Mouse (Mus musculus) mouse embryonic stem cell (cell line): ENCODE results near the gene Pla2g12a.

Experiments
- in situ Hi-C, 2 experiments: fragments of 300-500 bp; cut with MboI; formaldehyde crosslinking; loops; 1 replicate in 1 of 2; 3 replicates in 1 of 2; pipeline ENCODE4 v1.14.3; 2019 to 2020; ENCODE audit warnings: low sequenced_read_pairs in 2 of 2, low pct_unique_long_range_greater_than_20kb in 1 of 2, mixed read lengths in 1 of 2; ENCODE audit not compliant: unreplicated experiment in 1 of 2

Gene Pla2g12a

GRCm38 (mm10) chr3:129878405-129879021 is at the start of gene Pla2g12a:
Gene Pla2g12a (plus strand): TSS chr3:129878606.
- in situ Hi-C loops: no loop called here

GRCm38 (mm10) chr3:129830626-129831025 is 47.8 kb upstream of the Pla2g12a start:
- in situ Hi-C loops: no loop called here

- in situ Hi-C loops: no loop called here
Measured at GRCm38 (mm10) chr3:129831035-129831568, 47.3 kb upstream of the Pla2g12a start, which contains the start of gene Gar1. Gene Gar1 (minus strand): TSS chr3:129831396.

- in situ Hi-C loops: no loop called here
Measured at GRCm38 (mm10) chr3:129835388-129835934, 42.9 kb upstream of the Pla2g12a start, which contains the start of gene Cfi. Gene Cfi (plus strand): TSS chr3:129835884.

GRCm38 (mm10) chr3:129836051-129836697 is 42.2 kb upstream of the Pla2g12a start:
- in situ Hi-C loops: no loop called here

- in situ Hi-C loops: no loop called here
Measured at GRCm38 (mm10) chr3:129836965-129837364, 41.4 kb upstream of the Pla2g12a start.

GRCm38 (mm10) chr3:129838017-129838416 is 40.4 kb upstream of the Pla2g12a start:
- in situ Hi-C loops: no loop called here

GRCm38 (mm10) chr3:129845868-129846267 is 32.5 kb upstream of the Pla2g12a start:
- in situ Hi-C loops: no loop called here

GRCm38 (mm10) chr3:129846846-129847245 is 31.6 kb upstream of the Pla2g12a start:
- in situ Hi-C loops: no loop called here

- in situ Hi-C loops: loop anchor here in 1 of 2 experiments (25.0 kb wide), 1 partner anchor 225 kb away; no protein-coding TSS in a partner anchor
Measured at GRCm38 (mm10) chr3:129862592-129862991, 15.8 kb upstream of the Pla2g12a start.

GRCm38 (mm10) chr3:129863698-129864097 is 14.7 kb upstream of the Pla2g12a start:
- in situ Hi-C loops: loop anchor here in 1 of 2 experiments (25.0 kb wide), 1 partner anchor 224 kb away; no protein-coding TSS in a partner anchor

- in situ Hi-C loops: no loop called here
Measured at GRCm38 (mm10) chr3:129877327-129877726, 1.1 kb upstream of the Pla2g12a start.

GRCm38 (mm10) chr3:129879131-129879757 is 838 bp downstream of the Pla2g12a start:
- in situ Hi-C loops: no loop called here

GRCm38 (mm10) chr3:129879913-129880312 is 1.5 kb downstream of the Pla2g12a start:
- in situ Hi-C loops: no loop called here

GRCm38 (mm10) chr3:129880925-129881593 is 2.7 kb downstream of the Pla2g12a start:
- in situ Hi-C loops: no loop called here

- in situ Hi-C loops: no loop called here
Measured at GRCm38 (mm10) chr3:129885577-129885976, 7.2 kb downstream of the Pla2g12a start.

GRCm38 (mm10) chr3:129886430-129886829 is 8.0 kb downstream of the Pla2g12a start:
- in situ Hi-C loops: no loop called here

- in situ Hi-C loops: no loop called here
Measured at GRCm38 (mm10) chr3:129887779-129888517, 9.5 kb downstream of the Pla2g12a start.
